Mouse (Mus musculus) liver, postnatal 0 days (tissue): ENCODE measurements around the gene Galr3. TPM values are rescaled to one million over a fixed set of nuclear protein-coding genes. Genes with fewer than 3 reads are reported as not detected.

Source experiments
- ATAC-seq: fragments of 200-750 bp; cut with Nextera tagmentation; 2 replicates; pipeline ENCODE4 v1.8.0; 2017; ENCODE audit warnings: mild to moderate bottlenecking, moderate library complexity
- DNase-seq: peaks from one replicate; pipeline ENCODE4 v3.0.0-alpha.2; 2016
- H3K27ac ChIP-seq: fragments of 300-500 bp; sonication (generic); 2 replicates; pipeline ENCODE4 v1.5.1; 2014; ENCODE audit warnings: antibody characterized with exemption, moderate library complexity, mild to moderate bottlenecking, low read depth
- H3K27me3 ChIP-seq: fragments of 300-500 bp; sonication (generic); 2 replicates; pipeline ENCODE4 v1.6.1; 2014; ENCODE audit warnings: low read length, control low read depth, mixed read lengths; ENCODE audit not compliant: insufficient read depth
- H3K36me3 ChIP-seq: fragments of 300-500 bp; sonication (generic); replicated peaks from 2 replicates; pipeline ENCODE4 v1.6.1; 2014; ENCODE audit warnings: mild to moderate bottlenecking, control low read depth, low read length, moderate library complexity, mixed read lengths; ENCODE audit not compliant: insufficient read depth
- H3K4me1 ChIP-seq: fragments of 300-500 bp; sonication (generic); 2 replicates; pipeline ENCODE4 v1.6.1; 2014; ENCODE audit warnings: antibody characterized with exemption, mild to moderate bottlenecking, control low read depth; ENCODE audit not compliant: insufficient read depth
- H3K4me2 ChIP-seq: fragments of 300-500 bp; sonication (generic); 2 replicates; pipeline ENCODE4 v1.6.1; 2014; ENCODE audit warnings: low read depth, mild to moderate bottlenecking, low read length, moderate library complexity, mixed read lengths
- H3K4me3 ChIP-seq: fragments of 300-500 bp; sonication (generic); 2 replicates; pipeline ENCODE4 v1.5.1; 2014; ENCODE audit warnings: low read depth, low read length
- H3K9ac ChIP-seq: fragments of 300-500 bp; sonication (generic); replicated peaks from 2 replicates; pipeline ENCODE4 v1.6.1; 2014; ENCODE audit warnings: mild to moderate bottlenecking, moderate library complexity
- H3K9me3 ChIP-seq: fragments of 300-500 bp; sonication (generic); 2 replicates; pipeline ENCODE4 v1.6.1; 2016; ENCODE audit warnings: mild to moderate bottlenecking, control low read depth, low read length, mixed read lengths
- CTCF ChIP-seq: sonication (generic); IDR thresholded peaks from 2 replicates; pipeline ENCODE4 v1.5.1; 2016; ENCODE audit warnings: antibody characterized with exemption, low read depth
- EP300 ChIP-seq: IDR thresholded peaks from 2 replicates; pipeline ENCODE4 v1.6.1; 2016; ENCODE audit warnings: antibody characterized with exemption, low read depth, mild to moderate bottlenecking
- WGBS: fragments of 180-500 bp; shearing (Covaris S2); extraction: QIAGEN DNeasy Blood & Tissue Kit; methylation state at CpG from one replicate; pipeline ENCODE4 v1.1.7; 2014; ENCODE audit not compliant: insufficient replicate concordance; 5-methylcytosine and 5-hydroxymethylcytosine counted together
- polyA plus RNA-seq: library from polyadenylated mRNA; unstranded; fragments of >200 nt; fragmentation: Nextera tagmentation; extraction: Ambion mirVana; gene quantifications from 2 replicates; pipeline ENCODE4 v1.2.1, GENCODE M21; 2015

Gene Galr3
- polyA plus RNA-seq, 1 experiment from 2014 or later, result 0.16 TPM

- peaks cover 29% of the 10 kb centered on the region for H3K4me1 ChIP-seq
- H3K4me3 ChIP-seq, result no peak overlapping the region
- WGBS, result 9% methylated on average over 14 of the region's 14 CpGs
- DNase-seq, result peak; percentile 85
- TF ChIP-seq EP300 (no peak), CTCF (peak; percentile 95)
- H3K27ac ChIP-seq, result no peak overlapping the region
- no peaks in the 10 kb centered on the region; the same call in 1 of the 2 replicates for H3K36me3 ChIP-seq
- no peak for ATAC-seq
- no peaks in the 10 kb centered on the region for H3K9me3 ChIP-seq
- peak overlapping the region; percentile 55 for H3K4me2 ChIP-seq
- peaks cover 23% of the 10 kb centered on the region for H3K27me3 ChIP-seq
- no peak overlapping the region for H3K9ac ChIP-seq
These were observed 3.8 kb upstream of the Galr3 start for GRCm38 (mm10) chr15:79037913-79038328.

- Histone ChIP-seq H3K4me1 (peaks cover 33% of the 10 kb centered on the region), H3K4me3 (no peak overlapping the region), H3K4me2 (peak overlapping the region; percentile 55), H3K9me3 (no peaks in the 10 kb centered on the region), H3K27me3 (peaks cover 27% of the 10 kb centered on the region), H3K36me3 (no peaks in the 10 kb centered on the region; the same call in 1 of the 2 replicates), H3K9ac (no peak overlapping the region), H3K27ac (no peak overlapping the region)
- DNase-seq (no peak), ATAC-seq (no peak)
- 76% methylated on average over 10 of the region's 10 CpGs for WGBS
- TF ChIP-seq CTCF (no peak), EP300 (no peak)
These were observed 3.4 kb upstream of the Galr3 start for GRCm38 (mm10) chr15:79038331-79038730.

GRCm38 (mm10) chr15:79038853-79039252 lies 2.8 kb upstream of the Galr3 start:
- Histone ChIP-seq H3K4me2 (no peak overlapping the region), H3K9me3 (no peaks in the 10 kb centered on the region), H3K36me3 (no peaks in the 10 kb centered on the region; the same call in 1 of the 2 replicates), H3K4me1 (peaks cover 33% of the 10 kb centered on the region), H3K27me3 (peaks cover 33% of the 10 kb centered on the region), H3K4me3 (no peak overlapping the region), H3K9ac (no peak overlapping the region), H3K27ac (no peak overlapping the region)
- DNase-seq (peak; percentile 94), ATAC-seq (peak; percentile 93)
- no peak for TF ChIP-seq EP300
- TF ChIP-seq CTCF, result peak; percentile 99
- 14% methylated on average over 7 of the region's 7 CpGs for WGBS

- ATAC-seq (no peak), DNase-seq (peak; percentile 41)
- Histone ChIP-seq H3K27ac (no peak overlapping the region; the same call in 1 of the 2 replicates), H3K4me3 (peak overlapping the region; percentile 24; the same call in 1 of the 2 replicates), H3K9ac (no peak overlapping the region; the same call in 1 of the 2 replicates), H3K4me1 (peaks cover 36% of the 10 kb centered on the region), H3K36me3 (no peaks in the 10 kb centered on the region; the same call in 1 of the 2 replicates), H3K9me3 (no peaks in the 10 kb centered on the region), H3K4me2 (peak overlapping the region; percentile 63), H3K27me3 (peaks cover 33% of the 10 kb centered on the region)
- TF ChIP-seq EP300 (no peak), CTCF (no peak)
- WGBS, result 13% methylated on average over 24 of the region's 24 CpGs
These were observed 926 bp upstream of the Galr3 start for GRCm38 (mm10) chr15:79040501-79041416.

- H3K9me3 ChIP-seq, result no peaks in the 10 kb centered on the region
- no peak overlapping the region for H3K27ac ChIP-seq
- TF ChIP-seq EP300, result no peak
- TF ChIP-seq CTCF, result 0 out of 2 replicates have a peak, but pooled peaks have one; percentile 6
- H3K4me1 ChIP-seq, result peaks cover 34% of the 10 kb centered on the region
- no peaks in the 10 kb centered on the region for H3K36me3 ChIP-seq
- peak overlapping the region; percentile 84 for H3K4me2 ChIP-seq
- 0 out of 2 replicates have a peak overlapping the region, but pooled peaks have one; percentile 3 for H3K9ac ChIP-seq
- no peak for ATAC-seq
- WGBS, result 2% methylated on average over 66 of the region's 105 CpGs
- peak overlapping the region; percentile 50 for H3K4me3 ChIP-seq
- DNase-seq, result peak; percentile 40
- H3K27me3 ChIP-seq, result peaks cover 33% of the 10 kb centered on the region
These were observed 1.2 kb downstream of the Galr3 start for GRCm38 (mm10) chr15:79042721-79043491.

- no peak for DNase-seq
- 28% methylated on average over 4 of the region's 4 CpGs for WGBS
- H3K27ac ChIP-seq, result no peak overlapping the region
These were observed 3.2 kb downstream of the Galr3 start for GRCm38 (mm10) chr15:79044837-79045236.

More at GRCm38 (mm10) chr15:79044837-79045236, 3.2 kb downstream of the Galr3 start:
- H3K4me2 ChIP-seq, result no peak overlapping the region; the same call in 1 of the 2 replicates
- TF ChIP-seq CTCF, result no peak
- TF ChIP-seq EP300, result no peak
- H3K36me3 ChIP-seq, result no peaks in the 10 kb centered on the region
- H3K9me3 ChIP-seq, result no peaks in the 10 kb centered on the region
- H3K4me1 ChIP-seq, result peaks cover 26% of the 10 kb centered on the region
- H3K9ac ChIP-seq, result no peak overlapping the region
- no peak overlapping the region for H3K4me3 ChIP-seq
- ATAC-seq, result peak; percentile 70
- H3K27me3 ChIP-seq, result peaks cover 33% of the 10 kb centered on the region
